Mouse (Mus musculus) erythroblast, adult 5-6 weeks (primary cell): ENCODE data around the gene Cbx4. TPM values are rescaled to one million over a fixed set of nuclear protein-coding genes. Genes with fewer than 3 reads are reported as not detected.

Experiments
- ATAC-seq: replicated peaks from 2 replicates; pipeline ENCODE4 v1.8.0; 2016; ENCODE audit warnings: moderate number of reproducible peaks, mild to moderate bottlenecking, moderate TSS enrichment, inconsistent platforms; ENCODE audit not compliant: poor library complexity, low FRiP score, severe bottlenecking
- total RNA-seq, 2 experiments: library from RNA; stranded (forward) in 1 of 2; stranded (reverse) in 1 of 2; fragments of 150-400 nt in 1 of 2; fragments of 200-764, 138-1000 nt in 1 of 2; gene quantifications; 2 replicates each; pipeline versions ENCODE4 v1.2.3 to v1.2.4; 2015 to 2017; ENCODE audit warnings: low replicate concordance in 2 of 2

Gene Cbx4
- total RNA-seq (2015; ENCODE audit: low replicate concordance), result 4.8 and 7.7 TPM in 2 replicates
- total RNA-seq (2017; ENCODE audit: low replicate concordance), result 4.3 and 9.4 TPM in 2 replicates

DNA sequence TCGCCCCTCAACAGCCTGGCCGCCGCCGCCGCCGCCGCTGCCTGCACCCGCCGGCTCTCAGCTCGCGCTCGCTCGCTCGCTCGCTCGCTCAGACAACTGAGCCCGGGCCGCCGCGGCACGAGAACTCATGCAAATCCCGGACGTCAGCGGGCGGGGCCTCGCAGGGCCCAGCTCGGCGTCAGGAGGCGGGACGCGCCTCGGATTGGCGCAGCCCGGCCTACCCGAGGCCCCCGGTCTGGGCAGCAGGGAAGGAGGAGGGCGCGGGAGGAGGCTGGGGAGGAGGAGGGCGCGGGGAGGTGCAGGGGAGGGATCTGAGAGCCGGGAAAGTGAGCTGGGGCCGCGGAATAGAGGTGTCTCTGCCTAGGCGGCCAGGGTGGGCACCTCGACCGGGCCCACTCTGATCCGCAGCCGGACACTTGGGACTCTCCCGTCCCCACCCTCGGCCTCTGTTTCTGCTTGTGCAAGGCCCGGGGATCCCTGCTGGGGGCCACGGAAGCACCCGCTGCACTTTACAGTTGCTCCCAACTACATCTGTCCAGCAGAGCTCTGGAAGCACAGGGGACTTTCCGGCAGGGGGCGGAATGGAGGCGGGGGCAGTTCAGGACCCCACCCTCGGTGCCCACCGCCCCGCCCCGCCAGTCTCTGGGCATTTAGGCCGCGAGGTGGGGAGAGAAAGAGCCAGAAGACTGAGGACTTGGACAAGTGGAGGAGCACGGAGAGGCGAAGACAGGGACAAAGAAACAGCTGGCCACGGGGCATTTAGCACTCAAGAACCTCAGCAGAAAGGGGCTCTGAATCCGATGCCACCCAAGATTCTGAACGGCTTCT is at the start of gene Cbx4:
Gene Cbx4 (minus strand): TSS at position 78 of the 828 bp plus-strand sequence.
- ATAC-seq, result no peak

DNA sequence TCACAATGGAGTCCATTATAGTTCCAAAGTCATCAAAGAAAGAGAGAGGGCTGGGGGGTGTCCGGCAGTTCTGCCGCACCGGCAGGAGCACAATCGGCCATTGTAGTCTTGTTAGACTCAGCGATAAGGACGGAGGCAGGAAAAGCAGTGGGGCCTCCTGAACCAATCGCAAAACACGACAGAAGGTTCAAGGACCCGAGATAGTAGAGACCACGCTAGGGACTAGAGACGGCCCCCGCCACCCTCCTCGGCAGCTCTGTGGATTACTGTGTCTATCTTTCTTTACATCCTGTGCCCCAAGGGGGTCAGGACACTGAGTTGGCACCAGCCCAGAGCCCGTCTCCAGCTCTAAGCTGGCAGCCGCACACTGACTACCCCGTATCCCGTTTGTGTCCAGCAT is 48.6 kb upstream of the Cbx4 start:
- ATAC-seq, result no peak

DNA sequence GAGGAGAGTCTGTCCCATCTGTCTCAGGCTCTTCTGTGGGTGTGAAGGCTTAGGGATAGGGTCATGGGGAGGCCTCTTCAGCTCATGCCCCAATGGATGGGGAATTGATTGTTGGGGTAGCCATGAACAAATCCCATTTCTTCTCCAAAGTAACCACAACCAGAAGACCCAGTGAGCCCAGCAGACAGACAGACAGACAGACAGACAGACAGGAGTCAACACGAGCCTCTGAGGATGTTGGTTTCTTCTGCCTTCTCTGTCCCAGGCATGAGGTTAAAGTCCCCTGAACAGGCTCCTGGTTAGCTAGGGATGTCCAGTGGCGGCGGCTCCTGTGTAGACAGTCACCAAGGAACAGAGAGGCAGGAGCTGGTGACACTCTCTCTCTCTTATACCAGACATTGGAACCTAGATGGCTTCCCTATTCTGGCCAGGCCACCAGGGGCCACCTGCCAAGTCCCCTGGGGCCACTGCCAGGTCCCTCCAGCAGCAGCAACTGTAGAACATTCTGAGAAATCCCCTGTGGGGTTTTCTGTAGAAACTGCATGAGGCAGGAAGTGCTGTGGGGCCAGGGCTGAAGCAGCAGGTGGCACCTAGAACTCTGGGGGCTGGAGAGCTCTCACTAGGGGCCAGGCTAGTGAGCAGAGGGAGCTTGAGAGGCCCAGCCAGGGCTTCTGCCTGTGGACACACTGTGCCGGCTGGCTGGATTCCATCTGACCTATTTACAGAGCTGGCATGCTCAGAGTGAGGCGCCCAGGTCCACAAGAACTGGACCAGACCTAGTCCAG is 47.6 kb upstream of the Cbx4 start:
- no peak for ATAC-seq

DNA sequence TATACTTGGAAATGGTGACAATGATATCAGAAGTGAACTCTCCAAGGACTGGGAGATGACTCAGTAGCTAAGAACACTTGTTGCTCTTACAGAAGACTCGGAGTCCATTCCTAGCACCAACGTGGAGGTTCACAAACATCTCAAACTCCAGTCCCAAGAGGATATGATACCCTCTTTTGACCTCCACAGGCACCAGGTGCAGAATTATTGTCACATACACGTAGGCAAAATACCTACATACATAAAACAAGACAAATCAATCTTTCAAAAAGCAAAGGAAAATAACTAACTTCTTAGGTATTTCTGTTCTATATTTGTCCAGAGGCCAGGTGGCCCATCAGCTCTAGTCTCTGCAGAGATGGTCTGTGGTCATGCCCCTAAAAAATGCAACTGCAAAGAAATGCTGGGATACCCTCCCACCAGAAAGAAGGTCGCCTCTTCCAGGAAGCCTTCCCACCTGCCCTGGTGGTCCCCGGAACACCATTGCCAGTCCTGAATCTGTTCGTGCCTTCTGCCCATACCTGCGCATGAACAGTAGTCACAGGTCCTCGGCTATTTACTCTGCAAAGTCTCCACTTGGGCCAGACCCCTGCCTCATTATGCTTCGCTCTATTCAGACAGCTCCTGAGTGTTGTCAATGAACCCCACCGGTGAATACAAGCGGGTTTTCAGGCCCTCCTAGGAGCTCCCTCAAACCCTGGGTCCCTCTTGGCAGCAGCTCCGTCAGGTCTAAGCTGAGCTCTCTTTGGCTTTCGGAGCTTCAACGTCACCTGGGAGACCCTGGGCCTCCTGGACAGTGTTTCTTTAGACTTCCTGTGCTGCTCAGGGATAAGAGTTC is 46.4 kb upstream of the Cbx4 start:
- ATAC-seq, result no peak

DNA sequence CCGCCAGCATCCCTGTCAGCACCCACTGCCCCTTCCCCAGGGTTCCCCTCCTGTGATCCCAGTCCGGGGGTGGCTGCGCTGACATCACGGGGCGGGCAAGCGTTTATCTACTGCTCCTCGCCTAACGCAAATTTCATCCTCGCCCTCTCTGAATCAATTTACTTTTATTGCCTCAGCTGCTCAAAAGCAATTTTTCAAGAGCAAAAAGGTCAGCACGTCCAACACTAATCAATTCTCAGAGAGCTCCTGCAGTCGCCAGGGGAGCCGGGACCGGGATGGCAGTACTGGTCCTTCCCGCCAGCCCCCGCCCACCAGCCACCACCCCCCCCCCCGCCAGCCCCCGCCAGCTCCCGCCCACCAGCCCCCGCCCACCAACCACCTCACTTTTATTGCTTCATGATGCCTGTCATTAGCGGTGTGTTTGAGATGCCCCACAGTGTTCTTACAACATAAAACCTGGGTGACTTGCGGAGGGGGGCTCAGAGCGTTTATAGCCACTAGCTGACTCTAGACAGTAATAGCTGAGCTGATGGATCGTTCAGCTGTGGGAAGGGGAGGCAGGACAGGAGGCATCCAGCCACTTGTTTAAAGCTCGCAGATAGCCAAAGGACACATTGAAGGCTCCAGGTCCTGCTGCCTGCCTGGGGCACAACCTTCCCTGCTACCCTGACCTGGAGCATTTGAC is 44.2 kb upstream of the Cbx4 start:
- ATAC-seq, result no peak

DNA sequence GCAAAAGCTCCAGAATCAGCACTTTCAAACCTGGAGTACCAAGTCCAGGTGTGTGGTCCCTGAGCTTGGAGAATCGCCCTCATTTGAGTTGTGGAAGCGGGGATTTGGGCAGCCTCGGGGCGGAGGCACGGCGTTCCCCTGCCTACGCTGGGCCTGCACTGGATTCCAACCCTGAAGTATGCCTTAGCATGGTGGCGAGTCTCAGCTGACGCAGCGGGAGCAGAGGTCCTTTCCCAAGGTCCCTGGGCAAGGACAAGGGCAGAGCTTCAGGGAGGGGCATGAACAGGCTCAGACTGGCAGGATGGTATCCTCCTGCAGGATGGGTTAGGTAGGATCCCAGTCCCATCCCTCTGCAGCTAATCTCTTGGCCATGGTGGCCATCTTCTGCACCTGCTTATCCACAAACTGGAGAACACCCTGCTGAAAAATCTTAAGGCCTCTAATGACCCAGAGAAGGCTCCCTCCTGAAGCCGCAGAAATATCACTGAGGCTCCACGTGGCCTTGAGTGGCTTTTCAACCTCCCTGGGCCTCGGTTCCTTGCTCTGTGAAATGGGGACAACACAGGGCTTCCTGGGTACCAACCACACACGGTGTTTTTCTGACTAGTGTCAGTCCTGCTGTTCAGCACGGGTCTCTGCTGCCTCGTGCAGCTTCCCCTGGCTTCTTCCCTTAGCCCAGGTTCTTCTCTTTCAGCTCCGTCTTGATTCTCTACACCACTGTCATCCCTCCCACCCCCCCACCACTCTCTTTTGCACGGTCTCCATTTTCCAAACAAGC is 43.4 kb upstream of the Cbx4 start:
- ATAC-seq, result no peak

DNA sequence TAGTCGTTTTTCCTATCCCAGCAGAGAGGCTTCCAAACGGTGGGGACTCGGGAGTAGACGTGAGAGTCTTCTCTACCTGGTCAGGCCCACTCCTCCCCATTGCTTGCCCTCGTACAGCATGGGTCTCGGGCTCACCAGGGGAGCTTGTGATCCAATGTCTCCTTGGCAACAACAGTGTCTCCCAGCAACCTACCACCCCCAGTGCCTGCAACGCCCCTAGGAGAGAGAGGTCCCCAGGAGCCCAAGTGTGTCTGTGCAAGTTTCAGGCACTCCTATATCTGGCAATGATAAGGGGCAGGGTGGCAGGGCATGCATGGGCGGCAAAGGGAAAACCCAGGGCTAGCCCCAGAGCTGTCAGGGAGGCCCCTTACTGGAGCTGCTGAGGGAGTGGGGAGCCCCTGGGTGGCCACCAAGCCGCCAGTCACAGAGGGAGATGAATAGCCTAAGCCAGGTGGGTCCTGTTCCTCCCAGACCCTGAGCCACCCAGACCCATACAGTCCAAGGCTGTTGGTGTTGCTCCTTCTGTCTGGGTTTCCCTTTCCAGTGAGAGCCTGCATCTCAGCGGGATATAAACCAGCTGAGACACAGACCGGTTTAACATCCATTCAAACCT is 42.8 kb upstream of the Cbx4 start:
- ATAC-seq, result no peak

DNA sequence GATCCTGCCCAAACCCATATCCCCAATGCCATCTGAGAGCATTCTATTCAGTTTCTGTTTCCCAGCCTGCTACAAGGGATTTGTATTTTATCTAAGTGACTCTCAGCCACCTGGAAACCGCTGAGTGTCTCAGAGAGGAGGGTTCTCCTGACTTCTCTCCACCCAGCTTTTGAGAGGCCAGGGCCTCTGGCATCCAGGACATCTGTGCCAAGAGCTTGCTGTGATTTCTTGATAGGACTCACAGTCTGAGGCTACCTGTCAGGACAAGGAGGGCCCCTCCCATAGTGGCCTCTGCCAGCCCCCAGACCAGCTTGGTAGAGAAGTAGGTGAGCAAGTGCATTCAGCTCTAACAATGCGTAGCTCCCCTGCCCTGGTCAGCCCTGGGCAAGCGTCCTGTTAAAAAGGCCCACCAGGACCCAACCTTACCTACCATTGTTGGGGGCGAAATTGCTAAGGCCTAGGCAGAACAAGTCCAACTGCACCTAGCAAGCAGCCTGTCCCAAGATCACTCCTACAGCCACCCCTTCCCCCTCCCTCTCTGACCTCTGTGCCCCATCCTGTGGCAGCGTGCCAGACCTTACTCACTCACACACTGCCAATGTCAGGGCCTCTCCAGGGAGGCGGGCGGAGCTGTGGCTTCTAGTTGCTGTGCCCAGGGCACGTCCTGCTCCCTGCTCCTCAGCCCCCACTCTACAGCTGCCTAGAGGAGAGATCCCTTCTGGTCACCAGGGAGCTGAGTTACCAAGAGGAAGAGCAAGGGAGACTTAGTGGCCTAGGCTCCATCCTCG is 41.9 kb upstream of the Cbx4 start:
- ATAC-seq, result no peak

DNA sequence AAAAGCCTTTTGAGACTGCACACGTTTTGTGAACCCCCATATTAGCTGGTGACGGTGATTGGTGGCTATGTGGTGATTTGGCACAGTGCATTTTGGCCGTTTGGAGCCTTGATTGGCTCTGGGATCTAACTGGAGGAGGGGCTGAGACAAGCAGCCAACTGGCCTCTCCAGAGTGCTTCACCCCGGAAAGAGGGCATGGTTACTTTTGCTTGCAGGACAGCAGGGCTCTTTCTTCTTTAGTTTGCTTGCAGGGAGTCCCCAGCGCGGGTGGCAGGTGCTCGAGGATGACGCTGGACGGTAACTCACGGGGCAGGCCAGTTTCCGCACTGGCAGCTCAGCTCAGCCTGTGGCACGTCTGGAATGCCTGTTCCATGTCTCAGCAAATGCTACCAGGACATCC is 41.1 kb upstream of the Cbx4 start:
- ATAC-seq, result no peak

DNA sequence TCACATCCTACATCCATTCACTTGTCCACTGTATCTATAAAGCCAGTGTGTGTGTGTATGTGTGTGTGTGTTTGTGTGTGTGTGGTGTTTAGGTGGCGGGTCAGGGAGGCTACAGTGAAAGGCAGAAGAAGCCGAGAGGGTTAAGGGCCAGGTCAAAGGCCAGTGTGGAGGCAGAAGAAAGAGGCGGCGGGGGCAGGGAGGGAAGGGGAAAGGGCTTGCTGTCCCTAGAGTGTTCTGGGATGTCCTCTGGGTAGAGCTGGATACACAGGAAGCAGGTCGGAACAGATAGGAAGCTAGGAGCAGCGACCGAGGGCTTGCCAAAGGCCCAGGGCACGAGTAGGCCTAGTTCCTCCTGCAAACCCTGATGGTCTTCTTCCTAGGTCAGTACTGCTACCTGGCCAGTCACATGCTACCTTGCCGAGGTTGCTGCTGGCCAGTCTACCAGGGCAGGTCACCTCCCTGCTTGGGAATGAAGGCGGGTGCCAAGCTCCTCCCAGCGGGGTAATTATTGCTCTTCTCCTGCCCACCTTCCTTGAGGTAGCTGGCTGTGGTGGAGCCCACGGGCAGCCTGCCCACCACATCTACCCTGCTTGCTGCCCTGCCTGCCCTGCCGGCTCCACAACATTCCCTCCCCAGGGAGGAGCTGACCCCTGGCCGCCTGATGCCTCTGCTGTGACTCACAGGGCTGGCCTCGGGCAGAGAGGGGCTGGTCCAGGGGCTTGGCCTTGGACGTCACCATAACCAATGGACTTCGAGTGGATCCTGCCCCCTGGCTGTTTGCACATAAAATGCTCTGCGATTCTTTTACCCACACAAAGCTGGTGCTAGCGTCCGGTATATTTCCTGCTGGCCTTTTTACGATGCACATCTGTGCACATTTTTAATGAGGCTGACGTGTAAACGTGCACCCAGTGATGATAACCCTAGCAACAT is 40.2 kb upstream of the Cbx4 start:
- no peak for ATAC-seq

DNA sequence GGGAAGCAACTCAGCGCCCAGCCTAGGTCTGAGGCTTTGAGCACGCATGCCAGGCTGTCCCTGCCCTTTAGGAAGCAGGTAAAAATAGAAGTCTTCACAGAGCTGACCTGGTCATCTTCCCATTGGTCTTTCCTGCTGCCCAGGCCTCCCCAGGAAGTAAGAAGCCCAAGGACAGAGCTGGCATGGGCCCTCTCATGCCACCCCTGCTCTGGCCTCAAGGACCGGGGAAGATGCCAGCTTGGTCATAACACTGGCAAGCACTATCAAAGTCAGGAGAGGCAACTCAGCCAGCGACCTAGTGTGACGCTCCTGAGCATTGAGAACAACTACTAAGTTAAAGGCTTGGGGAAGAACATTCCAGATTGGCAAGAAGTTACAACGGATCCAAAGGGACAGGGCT is 38.5 kb upstream of the Cbx4 start:
- ATAC-seq, result no peak

DNA sequence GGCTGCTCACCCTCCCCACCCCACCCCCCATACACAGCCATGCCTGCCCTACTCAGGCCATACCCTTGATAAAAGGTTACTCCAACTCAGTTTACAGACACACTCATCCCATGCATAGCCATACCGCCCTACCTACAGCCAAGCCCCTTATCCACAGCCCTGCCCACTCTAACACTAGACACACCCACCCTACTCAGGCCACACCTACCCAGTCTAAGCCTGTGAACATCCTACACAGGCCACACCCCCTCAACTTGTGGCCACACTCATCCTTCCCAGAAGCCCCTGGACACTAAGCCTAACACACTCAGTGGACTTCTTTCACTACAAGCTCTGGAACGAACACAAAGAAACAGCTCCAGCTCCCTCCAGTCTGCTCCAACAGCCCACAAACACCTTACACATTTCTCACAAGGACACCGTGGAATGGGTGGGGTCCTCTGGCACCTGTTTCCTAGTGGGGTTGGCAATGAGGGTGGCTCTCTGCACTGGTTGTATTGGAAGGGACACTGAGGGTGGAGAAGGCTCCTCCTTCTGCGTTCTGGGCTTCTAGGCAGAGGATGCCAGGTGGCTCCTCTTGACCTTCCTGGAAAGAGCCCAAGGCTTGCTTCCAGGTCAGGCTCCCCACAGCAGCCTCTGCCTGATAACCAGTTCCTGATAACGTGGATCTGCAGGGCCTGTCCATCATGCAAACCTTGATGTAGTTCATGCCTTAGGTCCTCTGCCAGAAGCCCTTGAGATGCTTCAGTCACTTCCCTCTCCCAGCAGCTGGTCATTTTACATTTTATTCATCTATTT is 37.7 kb upstream of the Cbx4 start:
- no peak for ATAC-seq

DNA sequence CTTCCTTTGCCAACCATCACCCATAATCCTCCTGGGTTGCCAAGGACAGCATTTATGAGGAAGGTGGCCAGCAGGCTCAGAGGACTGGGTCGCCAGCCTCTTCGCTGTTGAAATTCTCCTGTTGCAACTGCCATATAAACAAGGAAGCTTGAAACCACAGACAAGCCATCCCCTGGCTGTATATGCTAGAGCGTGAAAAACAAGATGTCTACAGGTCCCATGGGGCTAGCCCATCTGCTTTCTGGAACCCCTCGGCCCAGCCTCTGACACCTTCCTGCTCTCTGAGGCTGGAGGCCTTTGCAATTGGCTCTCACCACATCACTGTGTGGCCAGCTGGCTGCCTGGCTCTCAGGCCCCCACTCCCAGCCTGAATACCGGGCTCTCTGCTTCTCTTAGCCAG is 36.4 kb upstream of the Cbx4 start:
- no peak for ATAC-seq

DNA sequence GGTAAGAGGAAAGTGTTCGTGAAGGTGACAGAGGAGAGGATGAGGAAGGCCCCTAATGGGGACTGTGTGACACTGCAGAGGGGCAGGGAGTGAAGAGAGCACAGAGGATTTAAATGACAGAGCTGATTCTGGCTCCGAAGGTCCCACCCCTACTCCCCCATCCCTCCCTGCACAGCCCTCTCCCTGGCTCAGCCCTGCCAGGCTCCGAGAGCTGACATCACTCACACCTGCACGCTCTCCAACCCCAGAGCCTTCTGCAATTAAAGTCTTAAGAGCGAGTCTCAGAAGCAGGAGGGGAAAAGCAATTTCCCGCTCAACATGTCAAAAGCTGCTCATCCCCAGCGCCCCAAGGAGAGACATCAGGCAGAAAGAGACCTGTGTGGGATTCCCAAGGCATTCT is 32.9 kb upstream of the Cbx4 start:
- no peak for ATAC-seq

DNA sequence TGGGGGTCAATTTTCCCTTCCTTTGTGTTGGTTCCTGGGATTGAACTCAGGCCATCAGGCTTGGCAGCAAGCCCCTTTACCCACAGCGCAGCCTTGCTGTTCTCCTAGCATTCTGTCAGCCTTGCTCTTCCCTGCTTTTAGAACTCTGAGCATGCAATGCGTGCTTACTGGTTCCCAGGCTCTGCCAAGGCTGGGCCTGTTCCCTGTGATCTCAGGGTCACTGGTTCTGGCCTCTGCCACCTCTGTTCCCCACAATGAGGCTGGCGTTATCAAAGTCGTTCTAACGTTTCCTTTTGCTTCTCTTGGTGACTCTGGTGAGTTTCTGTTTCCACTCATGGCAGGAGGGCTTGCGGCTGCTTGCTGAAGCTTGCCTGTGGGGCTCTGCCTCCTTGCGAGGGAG is 31.9 kb upstream of the Cbx4 start:
- no peak for ATAC-seq

DNA sequence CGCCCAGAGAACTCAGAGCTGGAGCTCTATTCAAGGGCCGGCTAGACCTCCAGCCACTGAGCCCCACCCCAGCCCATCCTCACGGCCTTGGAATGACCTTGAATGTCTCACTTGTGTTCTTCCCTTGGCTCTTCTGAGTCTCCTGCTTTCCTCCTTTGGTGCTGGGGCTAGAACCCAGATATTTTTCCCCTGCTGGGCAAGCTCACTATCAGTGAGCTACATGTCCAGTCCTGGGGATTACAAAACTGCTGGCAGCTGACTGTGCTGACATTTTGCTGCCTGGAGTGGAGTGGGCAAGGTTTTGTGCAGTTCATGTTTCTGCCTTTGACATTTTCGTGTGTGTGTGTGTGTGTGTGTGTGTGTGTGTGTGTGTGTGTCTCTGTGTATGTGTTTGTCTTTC is 31.0 kb upstream of the Cbx4 start:
- ATAC-seq, result no peak
